ENCODE assay signal across 8 mouse cellular contexts in the genomic region with DNA sequence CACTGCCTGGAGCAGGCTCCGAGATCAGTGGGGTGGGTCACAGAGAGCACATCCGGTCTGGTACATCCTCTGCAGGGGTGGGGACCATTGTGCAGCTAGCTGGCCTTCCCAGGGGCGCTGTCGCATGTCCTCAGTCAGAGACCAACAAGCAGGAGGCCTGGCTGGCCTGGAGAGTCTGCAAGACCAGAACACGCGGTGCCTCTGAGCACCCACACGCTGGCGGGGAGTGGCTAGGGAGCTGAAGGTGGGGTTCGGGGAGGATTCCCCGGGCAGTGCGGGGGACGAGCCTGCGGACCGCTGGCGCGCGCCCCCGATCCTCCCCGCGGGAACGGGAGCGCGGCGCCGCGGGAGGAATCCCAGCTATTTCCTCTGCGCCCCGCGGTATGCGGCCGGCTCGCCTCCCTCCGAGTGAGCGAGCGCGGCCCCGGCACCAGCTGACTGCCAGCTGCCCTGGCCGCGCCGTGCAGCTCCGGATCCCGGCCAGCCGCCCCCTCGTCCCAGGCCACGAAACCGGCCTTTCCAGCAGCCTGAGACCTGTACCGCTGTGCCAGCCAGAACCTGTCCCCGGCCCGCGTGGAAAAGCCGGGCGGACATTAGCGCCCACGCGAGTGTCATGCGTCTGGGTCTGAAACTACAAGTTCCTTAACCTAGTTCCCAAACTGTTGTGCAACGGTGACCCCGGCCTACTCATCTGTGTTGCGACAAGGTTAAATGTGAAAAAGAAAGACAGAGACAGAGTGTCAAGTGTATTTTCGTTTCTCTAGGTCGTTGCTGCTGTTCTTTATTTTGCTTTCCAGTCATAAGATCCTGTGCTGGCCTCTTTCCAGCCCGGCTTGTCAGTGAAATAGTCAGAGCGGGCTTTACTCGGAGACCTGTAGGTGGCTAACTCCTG.
DNase-seq lines count a peak whose midpoint lies in the region; ATAC-seq and TF ChIP-seq lines count a peak whose summit lies in the region.

No protein-coding gene starts in this region.

- peak overlapping the region; percentile 81 for H3K4me2 ChIP-seq in lung, postnatal 0 days (replicated peaks; ENCODE audit: low read depth, low read length)

- H3K4me3 ChIP-seq in lung, postnatal 0 days (ENCODE audit: low read depth, low read length): peak overlapping the region; percentile 41
- H3K4me3 ChIP-seq in thymus, adult 2 months (ENCODE audit: control insufficient read depth, insufficient read depth, low read length): peak overlapping the region; percentile 41

- TF ChIP-seq POLR2A in thymus, adult 2 months (IDR thresholded peaks at IDR 0.05; ENCODE audit: control insufficient read depth, extremely low read depth, insufficient read depth, low read length, poor library complexity): no peak

- peak overlapping the region; percentile 42 for H3K9ac ChIP-seq in lung, postnatal 0 days (replicated peaks; ENCODE audit: low read depth)

- H3K9me3 ChIP-seq in lung, postnatal 0 days (ENCODE audit: low read length): no peaks in the 10 kb centered on the region

- peak; percentile 20; the same call in 1 of the 2 replicates for TF ChIP-seq EP300 in lung, postnatal 0 days (IDR thresholded peaks at IDR 0.05)

- peak; percentile 53 for TF ChIP-seq CTCF in lung, postnatal 0 days (IDR thresholded peaks at IDR 0.05)
- TF ChIP-seq CTCF in thymus, adult 2 months (IDR thresholded peaks at IDR 0.05; ENCODE audit: borderline replicate concordance, control insufficient read depth, extremely low read depth, insufficient read depth, low read length, poor library complexity): no peak

- ATAC-seq in frontal cortex, adult (ENCODE audit: low TSS enrichment): peak; percentile 56
- peak; percentile 88 for ATAC-seq in lung, postnatal 0 days

- no peaks in the 10 kb centered on the region for H3K36me3 ChIP-seq in lung, postnatal 0 days (ENCODE audit: insufficient read depth, low read length)
- no peaks in the 10 kb centered on the region for H3K36me3 ChIP-seq in thymus, adult 2 months (ENCODE audit: control insufficient read depth, insufficient read depth, low read length)

- 2% methylated on average over 44 of the region's 64 CpGs for WGBS in lung, postnatal 0 days
- 2% methylated on average over 64 of the region's 64 CpGs for WGBS in thymus, adult 2 months

- H3K4me1 ChIP-seq in lung, postnatal 0 days (ENCODE audit: insufficient read depth, low read depth, low read length): peaks cover 20% of the 10 kb centered on the region
- peaks cover 31% of the 10 kb centered on the region for H3K4me1 ChIP-seq in thymus, adult 2 months (replicated peaks; ENCODE audit: control insufficient read depth, insufficient read depth, low read length)

- peak; percentile 40 for DNase-seq in ES-CJ7 (ENCODE audit: low read depth, low spot score)
- DNase-seq in cerebellum, adult 18-20 months: peak; percentile 15 to 51
- peak; percentile 87 for DNase-seq in heart, postnatal 4 days
- peak; percentile 69 for DNase-seq in layer of hippocampus, adult 9-10 months (ENCODE audit: low spot score)
- peak; percentile 90 for DNase-seq in lung, postnatal 0 days (ENCODE audit: low spot score)
- DNase-seq in ovary, adult 18-20 months (ENCODE audit: low spot score): peak; percentile 52
- DNase-seq in thymus, adult 2 months: peak; percentile 45

- peak overlapping the region; percentile 85 for H3K27ac ChIP-seq in lung, postnatal 0 days (ENCODE audit: low read length)
- H3K27ac ChIP-seq in thymus, adult 2 months (ENCODE audit: control insufficient read depth, insufficient read depth, low read length): peak overlapping the region; percentile 94

- H3K27me3 ChIP-seq in lung, postnatal 0 days (replicated peaks; ENCODE audit: insufficient read depth, low read length): no peaks in the 10 kb centered on the region
- no peaks in the 10 kb centered on the region for H3K27me3 ChIP-seq in thymus, adult 2 months (ENCODE audit: control insufficient read depth, insufficient read depth, low read length)

Comparison
In these comparisons a context has a peak if more than half of its experiments do, and no peak if none do; other contexts are left out.
1. Peak in every context shown above with its lines: DNase-seq, ATAC-seq, H3K4me3 ChIP-seq and H3K27ac ChIP-seq.
2. DNase-seq: peak in every context shown above with its lines; median percentile 90 in lung, postnatal 0 days; 87 in heart, postnatal 4 days; 69 in layer of hippocampus, adult 9-10 months; 52 in ovary, adult 18-20 months; 45 in thymus, adult 2 months; 40 in ES-CJ7; 33 in cerebellum, adult 18-20 months.